Mouse (Mus musculus): Measurements from ENCODE around the gene Pcbp3. TPM values are rescaled to one million over a fixed set of nuclear protein-coding genes. Genes with fewer than 3 reads are reported as not detected.

The Pcbp3 gene
- polyA plus RNA-seq, 1 experiment from 2014 or later, result 43.5 TPM

DNA sequence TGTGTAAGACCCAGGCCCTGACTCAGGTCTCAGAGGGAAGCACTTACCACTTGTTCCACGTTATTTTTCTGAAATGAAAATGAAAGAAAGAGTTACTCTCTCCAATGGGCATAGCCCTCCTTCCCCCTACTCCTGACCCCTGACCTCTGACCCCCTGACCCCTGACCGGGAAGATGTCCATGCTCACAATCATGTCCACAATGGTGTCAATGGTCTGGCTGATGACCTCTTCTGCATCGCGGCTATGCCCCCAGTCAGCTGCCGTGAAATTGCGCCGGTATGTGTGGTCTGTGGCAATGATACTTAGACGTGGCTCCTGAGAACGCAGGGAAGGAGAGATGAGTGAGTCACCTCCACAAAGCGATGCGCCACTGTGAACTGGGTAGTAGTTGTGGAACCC, 240.5 kb downstream of the Pcbp3 start:
- 86% methylated on average over 11 of the region's 11 CpGs for WGBS

DNA sequence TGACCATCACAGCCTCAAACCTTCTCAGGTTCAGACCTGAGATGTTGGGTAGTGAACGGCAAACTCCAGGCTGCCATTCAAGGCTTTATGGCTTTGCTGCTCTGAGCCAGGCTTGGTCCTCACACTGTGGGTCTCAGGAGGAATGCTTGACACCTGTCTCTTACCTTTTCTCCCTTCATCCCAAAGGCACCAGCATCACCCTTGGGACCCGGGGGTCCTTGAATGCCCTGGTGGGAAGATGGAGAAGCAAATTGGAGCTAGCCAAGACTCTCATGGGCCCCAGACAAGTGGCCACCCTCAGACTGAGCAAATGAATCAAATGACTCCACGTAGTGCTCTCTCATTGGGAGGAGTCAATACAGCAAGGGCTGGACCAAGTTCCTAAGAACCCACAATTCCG, 244.1 kb downstream of the Pcbp3 start:
- no peak for ATAC-seq
- Histone ChIP-seq H3K9me3 (no peaks in the 10 kb centered on the region), H3K36me3 (peaks cover 59% of the 10 kb centered on the region), H3K4me1 (replicated peaks) (0 out of 2 replicates have a peak, but pooled peaks cover 1% of the 10 kb centered on the region), H3K4me2 (replicated peaks) (no peak overlapping the region), H3K9ac (no peak overlapping the region), H3K27ac (no peak overlapping the region), H3K27me3 (replicated peaks) (no peaks in the 10 kb centered on the region), H3K4me3 (replicated peaks) (no peak overlapping the region)
- WGBS, result 90% methylated on average over 4 of the region's 4 CpGs

More for the DNA sequence above, 240.5 kb downstream of the Pcbp3 start:
- Histone ChIP-seq H3K9me3 (no peaks in the 10 kb centered on the region), H3K36me3 (peaks cover 42% of the 10 kb centered on the region; the same call in 1 of the 2 replicates), H3K4me1 (replicated peaks) (peaks cover 17% of the 10 kb centered on the region; the same call in 1 of the 2 replicates), H3K9ac (no peak overlapping the region), H3K4me2 (replicated peaks) (no peak overlapping the region), H3K27me3 (replicated peaks) (no peaks in the 10 kb centered on the region), H3K27ac (no peak overlapping the region), H3K4me3 (replicated peaks) (no peak overlapping the region)
- ATAC-seq, result no peak

DNA sequence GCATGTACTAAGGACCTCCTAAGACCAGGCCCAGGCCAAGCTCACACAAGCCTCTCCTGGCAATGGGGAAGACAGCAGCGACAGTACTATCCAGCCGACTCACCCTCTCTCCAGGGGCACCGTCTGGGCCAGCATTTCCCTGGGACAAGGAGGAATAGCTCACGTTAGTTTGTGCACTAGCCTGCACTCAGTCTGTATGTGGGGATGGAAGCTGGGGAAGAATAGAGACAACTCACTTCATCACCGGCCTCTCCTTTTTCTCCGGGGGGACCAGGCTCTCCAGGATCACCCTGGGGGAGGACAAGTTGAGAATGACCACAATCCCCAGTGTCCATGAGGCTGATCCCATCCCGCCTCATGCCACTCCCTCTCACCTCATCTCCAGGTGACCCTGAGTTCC, 244.7 kb downstream of the Pcbp3 start:
- Histone ChIP-seq H3K4me2 (replicated peaks) (no peak overlapping the region), H3K27me3 (replicated peaks) (no peaks in the 10 kb centered on the region), H3K4me3 (replicated peaks) (no peak overlapping the region), H3K36me3 (peaks cover 57% of the 10 kb centered on the region), H3K9ac (no peak overlapping the region), H3K9me3 (no peaks in the 10 kb centered on the region), H3K4me1 (replicated peaks) (no peaks in the 10 kb centered on the region), H3K27ac (no peak overlapping the region)
- ATAC-seq, result no peak
- WGBS, result 91% methylated on average over 7 of the region's 7 CpGs

DNA sequence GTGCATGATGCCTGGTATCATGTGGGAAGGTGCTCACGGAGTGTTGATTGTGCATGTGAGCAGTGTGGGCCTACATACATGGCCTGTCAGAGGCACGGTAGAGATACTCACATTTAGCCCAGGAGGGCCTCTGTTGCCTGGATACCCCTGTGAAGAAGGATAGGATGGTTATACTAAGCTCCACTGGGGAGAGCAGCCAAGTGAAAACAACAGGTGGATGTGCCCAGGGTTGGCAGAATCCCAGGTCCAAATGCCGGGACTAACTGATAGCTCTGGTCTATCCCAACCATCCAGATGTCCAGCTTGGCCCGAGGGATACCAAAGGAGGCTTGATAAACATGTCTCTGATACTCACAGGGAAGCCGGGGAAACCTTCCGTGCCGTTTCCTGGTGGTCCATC, 247.4 kb downstream of the Pcbp3 start:
- WGBS, result 85% methylated on average over 7 of the region's 7 CpGs
- no peak for ATAC-seq
- H3K27me3 ChIP-seq (replicated peaks), result no peaks in the 10 kb centered on the region
- no peak overlapping the region for H3K9ac ChIP-seq
- no peak overlapping the region for H3K27ac ChIP-seq
- no peaks in the 10 kb centered on the region for H3K9me3 ChIP-seq
- no peak overlapping the region for H3K4me2 ChIP-seq (replicated peaks)
- no peak overlapping the region for H3K4me3 ChIP-seq (replicated peaks)
- H3K4me1 ChIP-seq (replicated peaks), result no peaks in the 10 kb centered on the region
- peaks cover 60% of the 10 kb centered on the region for H3K36me3 ChIP-seq

DNA sequence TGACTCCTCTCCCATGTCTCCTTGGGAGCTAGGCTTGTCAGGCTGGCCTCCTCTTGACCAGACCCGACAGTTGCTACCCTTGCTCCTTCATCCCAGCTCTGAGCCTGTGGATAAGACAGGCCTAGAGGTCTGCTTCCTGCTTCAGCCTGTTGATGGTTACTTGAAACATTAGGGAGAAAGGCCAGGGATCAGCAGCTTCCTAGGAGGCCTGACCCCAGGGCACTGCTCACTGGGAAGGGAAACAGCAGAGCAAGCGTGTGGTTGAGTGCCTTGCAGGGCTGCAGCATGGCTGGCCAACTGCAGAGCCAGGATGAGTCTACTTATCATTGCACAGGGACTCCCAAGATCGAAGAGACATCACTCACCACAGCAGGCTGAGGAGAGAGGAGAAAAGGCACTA, 249.2 kb downstream of the Pcbp3 start:
- peaks cover 57% of the 10 kb centered on the region for H3K36me3 ChIP-seq
- no peaks in the 10 kb centered on the region for H3K27me3 ChIP-seq (replicated peaks)
- WGBS, result 76% methylated on average over 3 of the region's 3 CpGs
- no peak for ATAC-seq
- H3K4me2 ChIP-seq (replicated peaks), result no peak overlapping the region
- no peak overlapping the region for H3K9ac ChIP-seq
- H3K4me3 ChIP-seq (replicated peaks), result no peak overlapping the region
- no peaks in the 10 kb centered on the region for H3K4me1 ChIP-seq (replicated peaks)
- H3K27ac ChIP-seq, result no peak overlapping the region
- H3K9me3 ChIP-seq, result no peaks in the 10 kb centered on the region

Other genes with a start within 250 kb of the Pcbp3 start
- gene Col6a1, start 235.7 kb downstream of the Pcbp3 start, polyA plus RNA-seq (2015; fragmentation: Nextera tagmentation; extraction: Ambion mirVana), result 317 and 323 TPM in 2 replicates
- gene Slc19a1, start 70.4 kb upstream of the Pcbp3 start, polyA plus RNA-seq (2015; fragmentation: Nextera tagmentation; extraction: Ambion mirVana), result 43.1 and 50.9 TPM in 2 replicates
- gene Col18a1, start 204.7 kb upstream of the Pcbp3 start, polyA plus RNA-seq (2015; fragmentation: Nextera tagmentation; extraction: Ambion mirVana), result 59.5 and 59.7 TPM in 2 replicates